Mouse (Mus musculus) heart, postnatal 10 days (tissue): ENCODE data around the gene Gm15517. TPM values are rescaled to one million over a fixed set of nuclear protein-coding genes. Genes with fewer than 3 reads are reported as not detected.

Experiments
- DNase-seq, 2 experiments: peaks; one replicate each; pipeline ENCODE4 v3.0.0; 2021
- intact Hi-C: fragments of 180-260 bp; cut with DNase I; formaldehyde crosslinking; loops from one replicate; pipeline ENCODE4 v1.15.1; 2025
- total RNA-seq, 2 experiments: library from RNA; stranded (reverse); gene quantifications; 2 replicates each; pipeline ENCODE4 v1.2.3; 2021

Gene Gm15517
- total RNA-seq, 2 experiments from 2014 or later, result not detected

DNA sequence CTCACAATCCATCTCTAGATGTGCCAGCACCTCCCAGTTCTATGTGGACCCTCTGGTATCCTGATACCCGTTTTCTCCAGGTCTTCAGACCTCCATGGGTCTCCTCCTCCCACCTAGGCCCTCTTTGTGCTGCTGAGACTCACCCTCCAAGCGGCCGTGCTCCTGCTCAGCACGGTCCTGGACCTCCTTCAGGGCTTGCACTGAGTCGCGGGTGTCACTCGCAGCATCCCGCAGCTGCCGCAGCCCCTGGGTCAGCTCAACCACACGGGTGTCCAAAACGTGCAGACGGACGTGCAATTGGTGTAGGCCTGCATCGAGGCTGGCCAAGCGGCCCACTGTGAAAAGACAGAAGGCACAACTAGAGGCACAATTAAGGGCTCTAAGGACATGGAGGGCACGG is 44.4 kb downstream of the Gm15517 start:
- DNase-seq, result no peak
- intact Hi-C loops, result loop anchor here (2.0 kb wide), 1 partner anchor 57 kb away; no protein-coding TSS in a partner anchor

DNA sequence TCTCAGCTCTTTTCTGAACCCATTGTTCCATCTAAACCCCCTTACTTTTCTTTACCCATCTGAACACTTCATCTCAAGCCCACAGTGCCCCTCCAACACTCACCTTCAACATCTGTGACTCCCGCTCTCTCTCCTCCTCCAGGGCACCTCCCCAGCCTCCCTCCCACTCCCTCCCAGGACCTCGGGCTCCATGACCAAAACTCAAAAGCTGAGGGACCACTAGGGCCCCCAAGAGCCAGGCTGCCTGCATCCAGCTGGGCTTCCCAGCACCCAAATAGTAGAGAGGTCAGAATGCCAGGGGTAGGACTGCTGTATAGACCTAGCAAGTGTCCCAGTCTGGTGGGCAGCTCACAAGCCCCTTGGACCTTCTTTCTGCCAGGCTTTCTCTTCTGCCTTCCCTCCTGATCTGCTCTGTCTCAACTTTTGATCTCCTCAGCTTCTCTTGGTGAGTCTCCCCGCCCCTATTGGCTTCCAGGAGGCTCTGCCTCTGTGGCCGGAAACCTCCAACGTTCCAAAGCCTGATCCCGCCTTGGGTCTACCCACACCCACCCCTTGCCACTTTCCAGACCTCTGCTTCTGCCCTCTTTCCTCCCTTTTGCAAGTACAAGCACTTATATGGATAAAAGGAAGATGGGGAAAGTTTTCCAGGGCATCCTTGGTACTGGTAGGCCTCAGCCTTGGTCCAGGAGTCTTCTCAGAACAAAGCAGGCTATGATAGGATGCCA is 45.4 kb downstream of the Gm15517 start, which contains the start of gene Clec11a:
Gene Clec11a, minus strand, starts transcription at position 387 of the 725 bp plus-strand sequence.
- intact Hi-C loops, result loop anchor here (2.0 kb wide), 1 partner anchor 58 kb away; no protein-coding TSS in a partner anchor
- peak in 1 of 2 experiments; percentile 18 for DNase-seq

DNA sequence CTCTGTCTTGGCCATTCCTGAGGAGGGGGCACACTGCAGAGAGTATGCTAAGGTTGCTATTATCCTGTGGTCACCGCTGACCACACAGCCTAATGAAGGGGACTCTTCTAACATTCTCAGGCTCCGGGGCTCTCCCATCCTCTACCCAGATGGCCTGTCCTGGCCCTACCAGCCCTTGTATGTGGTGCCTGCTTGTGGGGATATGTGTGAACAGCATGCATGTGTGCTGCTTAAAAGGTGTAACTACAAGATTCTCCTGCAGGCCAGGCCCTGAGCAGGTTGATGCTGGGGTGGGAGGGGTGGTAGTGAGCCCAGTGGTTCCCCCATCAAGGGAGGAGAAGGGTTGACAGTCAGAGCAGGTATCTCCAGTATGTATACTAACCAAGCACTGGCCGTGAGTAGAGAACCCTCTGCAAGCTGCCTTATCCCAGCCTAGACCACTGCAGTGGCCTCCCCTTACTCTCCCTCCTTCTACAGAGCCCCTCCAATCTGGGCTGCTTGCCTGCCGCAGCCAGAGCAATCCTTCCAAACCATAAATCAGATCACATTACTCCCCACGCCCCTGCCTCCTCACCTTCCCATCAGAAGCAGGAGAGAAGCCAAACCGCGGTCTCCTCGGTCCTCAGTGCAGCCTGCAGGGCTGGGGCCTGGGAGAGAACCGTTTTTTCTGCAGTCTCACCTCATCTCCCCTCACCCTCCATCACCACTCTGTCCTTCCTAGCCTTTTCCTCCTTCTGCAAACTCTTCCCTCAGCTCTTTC is 46.2 kb downstream of the Gm15517 start:
- intact Hi-C loops, result loop anchor here (2.0 kb wide), 1 partner anchor 59 kb away; no protein-coding TSS in a partner anchor
- DNase-seq, result no peak

DNA sequence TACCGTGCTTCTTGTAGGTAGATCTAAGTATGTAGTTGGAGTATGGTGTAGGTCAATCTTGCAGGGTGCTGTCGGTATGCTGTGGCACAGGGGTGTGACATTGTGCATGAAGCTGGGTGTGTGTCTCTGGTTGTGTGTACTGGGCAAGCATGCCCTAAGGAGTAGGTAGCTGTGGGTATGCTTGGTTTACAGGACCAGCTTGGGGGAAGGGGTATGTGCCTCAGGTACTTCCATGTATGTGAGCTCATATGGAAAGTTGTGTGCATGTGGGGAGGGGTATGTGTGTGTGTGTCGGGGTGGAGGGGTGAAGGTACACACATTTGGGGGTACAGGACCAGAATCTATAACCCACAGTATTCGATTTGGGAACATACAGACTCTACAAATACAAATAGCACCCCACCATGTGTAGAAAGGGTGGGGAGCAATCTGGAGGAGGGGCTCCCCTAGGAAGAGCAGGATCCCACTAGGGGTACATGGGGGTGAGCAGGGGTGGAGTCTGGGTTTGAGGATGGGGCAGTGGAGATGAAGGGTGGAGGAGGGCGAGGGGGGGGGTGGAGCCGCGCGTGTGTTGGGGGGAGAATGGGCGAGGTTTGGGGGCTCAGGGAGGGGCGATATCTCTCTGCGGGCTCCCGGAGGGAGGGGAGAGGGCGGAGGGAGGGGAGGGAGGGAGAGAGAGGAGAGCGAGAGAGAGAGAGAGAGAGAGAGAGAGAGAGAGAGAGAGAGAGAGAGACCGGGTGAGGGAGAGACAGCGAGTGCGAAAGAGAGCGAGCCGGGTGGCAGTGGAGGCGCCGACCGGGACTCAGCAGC is 48.4 kb downstream of the Gm15517 start, which contains the start of gene Shank1:
Gene Shank1, plus strand, starts transcription at position 779 of the 810 bp plus-strand sequence.
- DNase-seq, result no peak
- intact Hi-C loops, result no loop called here

DNA sequence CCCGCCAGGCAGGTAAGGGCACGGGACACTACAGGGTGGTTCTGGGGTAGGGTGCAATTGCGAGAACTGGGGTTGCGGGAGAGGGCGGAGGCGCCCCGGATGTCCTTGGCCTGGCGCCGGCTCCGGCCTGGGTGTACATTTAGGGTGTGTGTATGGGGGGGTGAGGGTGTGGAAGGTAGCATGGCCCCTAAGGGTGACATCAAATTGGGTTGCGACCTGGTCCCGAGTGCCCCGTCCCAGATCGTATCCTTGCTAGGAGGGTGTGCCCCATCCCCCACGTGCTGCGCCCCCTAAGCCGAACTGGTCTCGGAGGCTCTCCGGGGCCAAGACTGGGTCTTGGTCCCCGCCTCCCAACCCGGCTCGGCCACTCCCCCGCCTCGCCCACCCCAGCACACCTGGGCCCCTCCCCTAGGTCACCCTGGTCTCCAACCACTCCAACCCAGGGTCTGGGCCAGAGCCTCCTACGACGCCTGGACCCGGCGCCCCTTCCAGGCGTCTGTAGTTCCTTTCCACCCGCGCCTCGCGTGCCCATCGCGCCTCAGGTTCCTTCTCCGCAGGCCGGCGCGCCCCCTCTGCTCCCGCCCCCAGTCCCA is 49.1 kb downstream of the Gm15517 start:
- intact Hi-C loops, result no loop called here
- no peak for DNase-seq

DNA sequence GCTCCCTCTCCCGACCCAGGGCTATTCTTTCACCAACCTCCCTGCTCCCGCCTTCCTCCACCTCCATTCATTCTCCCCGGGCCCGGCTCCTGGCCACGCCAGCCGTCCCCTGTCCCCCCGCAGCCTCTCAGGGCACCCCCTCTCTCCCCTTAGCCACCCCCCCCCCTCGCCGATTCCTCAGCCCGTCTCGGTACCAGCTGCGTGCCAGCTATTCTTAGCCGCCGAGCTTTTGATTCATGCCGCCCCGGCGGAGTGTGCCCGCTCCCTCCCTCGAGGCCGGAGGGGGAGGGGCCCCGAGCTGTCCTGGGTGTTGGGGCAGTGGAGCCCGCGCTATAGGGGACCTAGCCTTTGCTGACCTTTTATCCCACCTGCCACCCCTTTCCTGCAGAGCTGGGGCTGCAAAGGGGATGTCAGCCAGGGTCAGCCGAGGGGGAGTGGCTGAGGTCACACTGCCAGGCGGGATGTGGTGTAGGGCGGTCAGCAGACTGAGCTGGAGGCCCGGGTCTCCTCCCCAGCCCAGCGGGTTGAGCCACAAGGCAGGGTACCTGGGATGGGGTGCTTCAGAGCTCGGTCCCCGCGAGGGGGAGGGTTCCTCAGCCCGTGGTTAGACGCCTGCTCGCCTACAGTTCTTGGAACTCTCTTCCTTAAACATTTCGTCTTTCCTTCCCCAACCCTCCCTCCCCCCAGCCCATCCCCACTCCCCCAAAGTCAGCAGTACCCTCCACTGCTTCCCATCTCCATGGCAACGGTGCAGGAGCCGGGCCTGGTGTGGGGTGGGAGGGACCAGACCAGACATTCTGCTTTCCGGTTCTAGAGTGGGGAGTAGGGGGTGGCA is 49.8 kb downstream of the Gm15517 start:
- intact Hi-C loops, result no loop called here
- peak; percentile 31 to 51 for DNase-seq

Other genes starting within 250 kb of the Gm15517 start
- gene Klk1b26, start 249.3 kb upstream of the Gm15517 start, total RNA-seq, result not detected
- not detected for gene Klk1b27, start 209.2 kb upstream of the Gm15517 start, total RNA-seq
- not detected for gene Klk1b21, start 159.1 kb upstream of the Gm15517 start, total RNA-seq
- not detected for gene Klk1b22, start 148.8 kb upstream of the Gm15517 start, total RNA-seq
- gene Klk1b16, start 124.7 kb upstream of the Gm15517 start, total RNA-seq, result not detected
- not detected for gene Klk1b24, start 73.2 kb upstream of the Gm15517 start, total RNA-seq
- not detected for gene Klk1b3, start 63.3 kb upstream of the Gm15517 start, total RNA-seq
- not detected for gene Klk1b4, start 54.0 kb upstream of the Gm15517 start, total RNA-seq
- not detected for gene Klk1b5, start 45.5 kb upstream of the Gm15517 start, total RNA-seq
- not detected for gene Klk1, start 36.1 kb upstream of the Gm15517 start, total RNA-seq
- not detected for gene Gm36864, start 25.3 kb upstream of the Gm15517 start, total RNA-seq
- gene 1700028J19Rik, start 14.8 kb upstream of the Gm15517 start, total RNA-seq, result under 1 TPM; 0.47 to 0.53 TPM
- 10 to 100 TPM; 34.9 to 42.1 TPM for gene 2410002F23Rik, start 14.7 kb upstream of the Gm15517 start, total RNA-seq
- gene Acp4, start 4.1 kb upstream of the Gm15517 start, total RNA-seq, result not detected
- 1 to 10 TPM; 1.1 TPM for gene Clec11a, start 45.5 kb downstream of the Gm15517 start, total RNA-seq
- 1 to 10 TPM; 1.4 TPM for gene Shank1, start 48.8 kb downstream of the Gm15517 start, total RNA-seq
- 1 to 10 TPM in 1 of 2 experiments, under 1 TPM in 1; 0.74 to 1.3 TPM for gene Syt3, start 122.7 kb downstream of the Gm15517 start, total RNA-seq
- gene 1700008O03Rik, start 124.4 kb downstream of the Gm15517 start, total RNA-seq, result under 1 TPM in 1 of 2 experiments, not detected in 1; 0.40 TPM
- 10 to 100 TPM; 28.3 to 39.0 TPM for gene Lrrc4b, start 167.6 kb downstream of the Gm15517 start, total RNA-seq
- under 1 TPM; 0.79 to 0.93 TPM for gene Aspdh, start 203.9 kb downstream of the Gm15517 start, total RNA-seq
- gene Josd2, start 206.5 kb downstream of the Gm15517 start, total RNA-seq, result 10 to 100 TPM; 70.3 to 79.0 TPM
- 100 to 1,000 TPM; 101 to 102 TPM for gene Emc10, start 235.1 kb downstream of the Gm15517 start, total RNA-seq
- 1 to 10 TPM; 5.1 to 6.0 TPM for gene Fam71e1, start 235.1 kb downstream of the Gm15517 start, total RNA-seq